Mouse (Mus musculus) bone marrow, adult 2 months (tissue): ENCODE measurements around the gene Wfdc5.
A peak's percentile ranks its signal among the peaks of the same experiment; 100 is the strongest.

Source experiments
- CTCF ChIP-seq: fragments of 200-500 bp; IDR thresholded peaks from 2 replicates; pipeline ENCODE4 v1.5.1; 2011; ENCODE audit warnings: low read length, control low read depth; ENCODE audit not compliant: control insufficient read depth, insufficient read depth
- POLR2A ChIP-seq: fragments of 200-500 bp; IDR thresholded peaks from 2 replicates; pipeline ENCODE4 v1.6.1; 2011; ENCODE audit warnings: low read depth, mild to moderate bottlenecking, control low read depth, low read length, borderline replicate concordance; ENCODE audit not compliant: control insufficient read depth

- TF ChIP-seq POLR2A, result no peak
- peak; percentile 64 for TF ChIP-seq CTCF
These were observed 6.2 kb upstream of the Wfdc5 start for GRCm38 (mm10) chr2:164188722-164189121.
